Mouse (Mus musculus) cerebellum, adult 9-11 months (tissue): ENCODE results near the gene Olfr1463.

Experiments
- DNase-seq: peaks from one replicate; pipeline ENCODE4 v3.0.0; 2022

The Olfr1463 gene

GRCm38 (mm10) chr19:13231028-13231427 is at the start of gene Olfr1463:
Gene Olfr1463, plus strand, starts transcription at chr19:13231328.
- no peak for DNase-seq

GRCm38 (mm10) chr19:13185434-13185833 is 45.7 kb upstream of the Olfr1463 start, which contains the start of gene Olfr1462:
Gene Olfr1462, plus strand, starts transcription at chr19:13185734.
- DNase-seq: no peak

- no peak for DNase-seq
Measured at GRCm38 (mm10) chr19:13221666-13222065, 9.5 kb upstream of the Olfr1463 start.
